Mouse (Mus musculus): Measurements from ENCODE around the gene Ppp2r5e. TPM values are rescaled to one million over a fixed set of nuclear protein-coding genes. Genes with fewer than 3 reads are reported as not detected.

Ppp2r5e gene
- polyA plus RNA-seq, 1 experiment from 2014 or later: 6.5 TPM

DNA sequence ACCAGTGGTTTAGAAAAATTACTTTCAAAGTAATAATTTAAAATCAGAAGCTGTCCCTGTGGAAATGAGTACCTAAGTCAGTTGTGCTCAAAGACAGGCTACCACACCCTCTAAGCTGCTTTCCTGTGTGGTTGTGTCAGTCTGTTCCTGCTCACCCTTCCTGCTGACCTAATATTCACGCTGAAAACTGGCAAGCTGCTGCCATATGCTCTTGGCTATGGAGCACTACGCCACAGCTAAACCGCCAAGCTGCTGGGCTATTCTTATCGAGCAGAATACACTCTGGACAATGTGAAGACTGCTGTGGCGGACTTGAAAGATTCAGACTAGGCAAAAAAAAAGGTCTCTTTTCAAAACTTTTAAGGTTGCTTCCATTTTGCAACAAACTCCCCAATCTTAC lies 135.5 kb downstream of the Ppp2r5e start:
- no peak overlapping the region for H3K9ac ChIP-seq (replicated peaks)
- H3K4me1 ChIP-seq (ENCODE audit: insufficient read depth): no peaks in the 10 kb centered on the region
- ATAC-seq (no peak), DNase-seq (no peak)
- no peak overlapping the region for H3K4me3 ChIP-seq (ENCODE audit: low read depth, low read length)
- H3K27me3 ChIP-seq (ENCODE audit: insufficient read depth, low read length): no peaks in the 10 kb centered on the region
- TF ChIP-seq CTCF (IDR thresholded peaks at IDR 0.05; ENCODE audit: low read depth) (no peak), EP300 (IDR thresholded peaks at IDR 0.05; ENCODE audit: low read depth) (no peak)
- no peaks in the 10 kb centered on the region for H3K9me3 ChIP-seq (ENCODE audit: low read length)
- 76% methylated on average over 5 of the region's 5 CpGs for WGBS (ENCODE audit: insufficient replicate concordance)
- H3K36me3 ChIP-seq (replicated peaks; ENCODE audit: insufficient read depth, low read length): peaks cover 55% of the 10 kb centered on the region
- H3K4me2 ChIP-seq (ENCODE audit: low read depth, low read length): no peak overlapping the region
- H3K27ac ChIP-seq (ENCODE audit: low read depth): no peak overlapping the region

DNA sequence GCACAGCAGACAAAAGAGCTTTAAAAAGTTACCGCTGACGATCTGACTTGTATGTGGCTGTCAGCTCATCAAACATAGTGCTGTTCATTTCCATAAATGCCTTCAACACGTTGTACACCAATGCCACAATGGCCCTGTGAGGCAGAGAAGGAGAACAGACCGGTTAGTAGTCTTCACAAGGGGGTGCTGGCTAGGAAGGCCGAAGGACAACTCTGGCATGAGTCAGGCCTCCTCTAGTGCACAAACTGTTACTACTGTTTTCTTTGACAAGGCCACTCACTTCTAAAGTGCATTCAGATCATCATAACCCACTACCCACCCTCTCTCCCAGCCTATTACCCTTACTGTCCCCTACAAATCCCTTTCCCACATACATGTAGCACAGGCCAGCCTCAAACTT lies 136.4 kb downstream of the Ppp2r5e start:
- Histone ChIP-seq H3K9ac (replicated peaks) (no peak overlapping the region), H3K4me2 (ENCODE audit: low read depth, low read length) (no peak overlapping the region), H3K9me3 (ENCODE audit: low read length) (no peaks in the 10 kb centered on the region), H3K36me3 (replicated peaks; ENCODE audit: insufficient read depth, low read length) (peaks cover 50% of the 10 kb centered on the region), H3K27ac (ENCODE audit: low read depth) (no peak overlapping the region), H3K4me3 (ENCODE audit: low read depth, low read length) (no peak overlapping the region), H3K27me3 (ENCODE audit: insufficient read depth, low read length) (no peaks in the 10 kb centered on the region), H3K4me1 (ENCODE audit: insufficient read depth) (no peaks in the 10 kb centered on the region)
- TF ChIP-seq EP300 (IDR thresholded peaks at IDR 0.05; ENCODE audit: low read depth) (no peak), CTCF (IDR thresholded peaks at IDR 0.05; ENCODE audit: low read depth) (no peak)
- no peak for DNase-seq
- 85% methylated on average over 5 of the region's 5 CpGs for WGBS (ENCODE audit: insufficient replicate concordance)
- ATAC-seq: no peak

DNA sequence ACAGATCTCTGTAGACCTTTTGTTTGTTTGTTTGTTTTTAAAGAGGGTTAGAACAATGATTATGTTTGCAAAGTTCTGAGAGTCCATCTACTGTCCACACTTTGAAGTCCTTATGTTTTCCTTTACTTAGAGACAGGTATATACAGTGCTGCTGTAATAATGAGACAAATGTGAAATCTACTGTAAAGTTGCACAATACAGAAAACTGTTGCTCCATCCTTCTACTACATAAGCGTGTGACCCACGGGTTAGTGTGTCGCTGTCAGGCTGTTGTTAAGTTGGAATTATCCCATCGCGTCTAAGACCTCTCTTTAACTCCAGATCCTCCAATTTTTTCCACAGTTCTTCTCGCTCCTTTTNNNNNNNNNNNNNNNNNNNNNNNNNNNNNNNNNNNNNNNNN lies 142.6 kb downstream of the Ppp2r5e start:
- Histone ChIP-seq H3K9me3 (ENCODE audit: low read length) (no peaks in the 10 kb centered on the region), H3K9ac (replicated peaks) (no peak overlapping the region), H3K27me3 (ENCODE audit: insufficient read depth, low read length) (no peaks in the 10 kb centered on the region), H3K27ac (ENCODE audit: low read depth) (no peak overlapping the region), H3K4me1 (ENCODE audit: insufficient read depth) (0 out of 2 replicates have a peak, but pooled peaks cover 3% of the 10 kb centered on the region), H3K36me3 (replicated peaks; ENCODE audit: insufficient read depth, low read length) (peaks cover 36% of the 10 kb centered on the region), H3K4me2 (ENCODE audit: low read depth, low read length) (no peak overlapping the region), H3K4me3 (ENCODE audit: low read depth, low read length) (no peak overlapping the region)
- DNase-seq (no peak), ATAC-seq (no peak)
- TF ChIP-seq EP300 (IDR thresholded peaks at IDR 0.05; ENCODE audit: low read depth): no peak
- TF ChIP-seq CTCF (IDR thresholded peaks at IDR 0.05; ENCODE audit: low read depth): no peak
- 62% methylated on average over 6 of the region's 6 CpGs for WGBS (ENCODE audit: insufficient replicate concordance)

DNA sequence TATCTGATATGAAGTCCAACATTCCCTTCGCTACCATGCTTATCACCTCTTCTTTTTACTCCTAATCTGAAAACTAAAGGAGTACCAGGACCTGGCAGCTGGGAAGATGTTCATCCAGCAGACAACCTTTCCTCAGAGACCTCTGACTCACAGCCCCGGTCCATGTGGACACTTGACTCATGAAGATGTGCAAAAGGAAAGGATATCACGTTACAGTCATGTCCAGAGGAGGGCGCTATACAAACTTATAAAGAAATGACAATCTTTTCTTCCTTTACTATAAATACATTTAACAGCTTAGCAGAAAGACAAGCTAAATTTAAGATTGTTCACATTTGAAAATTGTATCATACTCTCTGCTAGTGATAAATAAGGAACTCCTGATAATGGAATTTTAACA lies 143.0 kb downstream of the Ppp2r5e start:
- Histone ChIP-seq H3K36me3 (replicated peaks; ENCODE audit: insufficient read depth, low read length) (peaks cover 32% of the 10 kb centered on the region), H3K27ac (ENCODE audit: low read depth) (no peak overlapping the region), H3K9ac (replicated peaks) (no peak overlapping the region), H3K4me1 (ENCODE audit: insufficient read depth) (0 out of 2 replicates have a peak, but pooled peaks cover 3% of the 10 kb centered on the region), H3K4me3 (ENCODE audit: low read depth, low read length) (no peak overlapping the region), H3K4me2 (ENCODE audit: low read depth, low read length) (no peak overlapping the region), H3K9me3 (ENCODE audit: low read length) (no peaks in the 10 kb centered on the region), H3K27me3 (ENCODE audit: insufficient read depth, low read length) (no peaks in the 10 kb centered on the region)
- WGBS (ENCODE audit: insufficient replicate concordance): 77% methylated on average over 4 of the region's 4 CpGs
- ATAC-seq: no peak
- TF ChIP-seq CTCF (IDR thresholded peaks at IDR 0.05; ENCODE audit: low read depth): no peak
- no peak for TF ChIP-seq EP300 (IDR thresholded peaks at IDR 0.05; ENCODE audit: low read depth)
- DNase-seq: no peak

DNA sequence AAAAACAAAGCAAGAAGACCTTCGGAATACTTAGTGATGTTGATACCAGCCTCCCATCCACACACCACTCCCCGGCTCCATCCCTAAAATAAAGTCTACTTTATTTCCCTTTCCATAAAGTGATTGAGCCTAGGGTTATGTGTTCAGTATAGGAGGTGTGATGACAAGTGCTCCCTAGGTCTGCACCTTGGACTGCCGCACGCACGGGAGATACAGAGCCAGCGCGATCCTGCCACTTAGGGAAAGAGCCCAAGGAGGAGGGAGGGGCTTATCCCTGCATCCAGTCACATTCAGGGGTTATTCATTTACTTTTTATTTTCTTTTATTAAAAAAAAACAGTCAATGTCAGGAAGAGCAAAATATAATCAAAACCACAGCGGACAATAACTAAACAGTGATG lies 145.5 kb downstream of the Ppp2r5e start:
- H3K27me3 ChIP-seq (ENCODE audit: insufficient read depth, low read length): no peaks in the 10 kb centered on the region
- no peak overlapping the region for H3K27ac ChIP-seq (ENCODE audit: low read depth)
- 91% methylated on average over 8 of the region's 8 CpGs for WGBS (ENCODE audit: insufficient replicate concordance)
- no peak for DNase-seq
- H3K36me3 ChIP-seq (replicated peaks; ENCODE audit: insufficient read depth, low read length): peaks cover 29% of the 10 kb centered on the region
- no peak overlapping the region for H3K4me2 ChIP-seq (ENCODE audit: low read depth, low read length)
- 0 out of 2 replicates have a peak, but pooled peaks cover 3% of the 10 kb centered on the region for H3K4me1 ChIP-seq (ENCODE audit: insufficient read depth)
- no peak overlapping the region for H3K4me3 ChIP-seq (ENCODE audit: low read depth, low read length)
- TF ChIP-seq CTCF (IDR thresholded peaks at IDR 0.05; ENCODE audit: low read depth) (no peak), EP300 (IDR thresholded peaks at IDR 0.05; ENCODE audit: low read depth) (no peak)
- no peaks in the 10 kb centered on the region for H3K9me3 ChIP-seq (ENCODE audit: low read length)
- H3K9ac ChIP-seq (replicated peaks): no peak overlapping the region
- no peak for ATAC-seq

DNA sequence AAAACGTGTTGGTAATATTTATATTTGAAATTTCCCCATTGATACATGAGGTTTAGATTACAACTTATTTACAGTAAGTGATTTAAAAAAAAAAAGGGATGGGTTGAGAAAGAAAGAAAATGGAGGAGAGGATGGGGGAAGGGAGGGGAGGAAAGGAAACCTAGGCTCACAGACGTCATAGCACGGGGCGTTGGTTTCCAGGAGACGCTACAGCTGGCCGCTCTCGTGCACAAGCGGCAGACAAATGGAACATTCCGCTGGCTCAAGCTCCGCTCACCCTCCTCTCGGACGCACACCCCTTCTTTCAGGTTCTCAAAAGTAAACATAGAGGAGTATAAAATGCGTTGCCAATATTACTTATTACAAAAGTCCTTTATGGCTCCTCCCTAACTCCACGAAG lies 146.0 kb downstream of the Ppp2r5e start:
- Histone ChIP-seq H3K4me1 (ENCODE audit: insufficient read depth) (0 out of 2 replicates have a peak, but pooled peaks cover 3% of the 10 kb centered on the region), H3K4me2 (ENCODE audit: low read depth, low read length) (no peak overlapping the region), H3K9ac (replicated peaks) (no peak overlapping the region), H3K27me3 (ENCODE audit: insufficient read depth, low read length) (no peaks in the 10 kb centered on the region), H3K4me3 (ENCODE audit: low read depth, low read length) (no peak overlapping the region), H3K36me3 (replicated peaks; ENCODE audit: insufficient read depth, low read length) (peaks cover 29% of the 10 kb centered on the region), H3K9me3 (ENCODE audit: low read length) (no peaks in the 10 kb centered on the region), H3K27ac (ENCODE audit: low read depth) (no peak overlapping the region)
- 74% methylated on average over 14 of the region's 14 CpGs for WGBS (ENCODE audit: insufficient replicate concordance)
- no peak for DNase-seq
- TF ChIP-seq CTCF (IDR thresholded peaks at IDR 0.05; ENCODE audit: low read depth): no peak
- no peak for TF ChIP-seq EP300 (IDR thresholded peaks at IDR 0.05; ENCODE audit: low read depth)
- ATAC-seq: no peak
